ENCODE assay signal across 28 mouse cellular contexts in genomic region chr2:44192058-44192457, GRCm38 (mm10).
DNase-seq lines count a peak whose midpoint lies in the region; ATAC-seq and TF ChIP-seq lines count a peak whose summit lies in the region.
"Had no signal": no experiment of that assay in that cellular context is flagged by ENCODE, and none has a peak within 500 bp of the region (broad histone marks: within the 10 kb centered on the region; RNA-seq: fewer than 3 reads in every experiment).

No protein-coding gene starts in this region.

- H3K4me1 ChIP-seq in CH12.LX (ENCODE audit: control insufficient read depth in 1 of 2, insufficient read depth in 2 of 2): peaks cover 0 to 7% of the 10 kb centered on the region in 2 experiments; a peak in 1 of 4 replicates
- H3K4me1 ChIP-seq in kidney, embryonic 14.5 days (ENCODE audit: control insufficient read depth, insufficient read depth, low read length): no peaks in the 10 kb centered on the region
- H3K4me1 ChIP-seq: heart, embryonic 12.5 days; limb, embryonic 10.5 days; limb, embryonic 15.5 days; liver, embryonic 13.5 days had no signal

- TF ChIP-seq RAD21 in CH12.LX (IDR thresholded peaks at IDR 0.05; ENCODE audit: low read depth, low read length): no peak

- H3K9ac ChIP-seq in CH12.LX (ENCODE audit: insufficient read depth, low read depth): no peak overlapping the region
- H3K9ac ChIP-seq in kidney, embryonic 14.5 days (ENCODE audit: low read depth, low read length): no peak overlapping the region
- H3K9ac ChIP-seq: heart, embryonic 12.5 days; limb, embryonic 15.5 days; liver, embryonic 13.5 days had no signal

- H3K4me3 ChIP-seq in CH12.LX (replicated peaks in 1 of 3; ENCODE audit: low read depth in 2 of 3, low read length in 2 of 3, poor library complexity in 1 of 3): no peak overlapping the region
- H3K4me3 ChIP-seq in kidney, embryonic 14.5 days (ENCODE audit: low read length): no peak overlapping the region
- H3K4me3 ChIP-seq: heart, embryonic 12.5 days; limb, embryonic 10.5 days; limb, embryonic 15.5 days; liver, embryonic 13.5 days had no signal

- H3K27me3 ChIP-seq in CH12.LX (replicated peaks): no peaks in the 10 kb centered on the region
- no peaks in the 10 kb centered on the region for H3K27me3 ChIP-seq in kidney, embryonic 14.5 days (ENCODE audit: control insufficient read depth, insufficient read depth, low read length)
- H3K27me3 ChIP-seq: heart, embryonic 12.5 days; limb, embryonic 15.5 days; liver, embryonic 13.5 days had no signal

- H3K9me3 ChIP-seq in CH12.LX (replicated peaks; ENCODE audit: low read length): no peaks in the 10 kb centered on the region
- H3K9me3 ChIP-seq in kidney, embryonic 14.5 days (ENCODE audit: control insufficient read depth, low read length): no peaks in the 10 kb centered on the region
- H3K9me3 ChIP-seq: G1E; heart, embryonic 12.5 days; limb, embryonic 10.5 days; limb, embryonic 15.5 days; liver, embryonic 13.5 days had no signal

- dilution Hi-C loops in CH12.LX (cut with MboI; ENCODE audit: extremely low pct_ligation_motif_present, extremely low pct_unique_long_range_greater_than_20kb, low sequenced_read_pairs): no loop called here

- H3K36me3 ChIP-seq in CH12.LX (replicated peaks in 1 of 2; ENCODE audit: control insufficient read depth in 1 of 2, insufficient read depth in 1 of 2, low read length in 1 of 2): no peaks in the 10 kb centered on the region
- H3K36me3 ChIP-seq in kidney, embryonic 14.5 days (ENCODE audit: control insufficient read depth, insufficient read depth, low read length): no peaks in the 10 kb centered on the region
- H3K36me3 ChIP-seq: G1E; heart, embryonic 12.5 days; limb, embryonic 10.5 days; limb, embryonic 15.5 days; liver, embryonic 13.5 days had no signal

- no peaks in the 10 kb centered on the region for H3K79me2 ChIP-seq in CH12.LX (replicated peaks; ENCODE audit: control insufficient read depth, extremely low read depth, insufficient read depth, poor library complexity, severe bottlenecking)

- TF ChIP-seq POLR2A in CH12.LX (IDR thresholded peaks at IDR 0.05; ENCODE audit: low read depth, low read length): no peak

- no peak for TF ChIP-seq CTCF in CH12.LX (conservative IDR thresholded peaks at IDR 0.05 in 1 of 2, IDR thresholded peaks at IDR 0.05 in 1 of 2; ENCODE audit: low read depth in 2 of 2, low read length in 2 of 2)

- in situ Hi-C loops in CH12.LX (cut with MboI; ENCODE audit: low pct_ligation_motif_present, low pct_unique_long_range_greater_than_20kb, low sequenced_read_pairs): no loop called here

- WGBS in kidney, embryonic 14.5 days: 78% methylated on average over 3 of the region's 3 CpGs

- H3K27ac ChIP-seq in CH12.LX (ENCODE audit: insufficient read depth, low read depth): no peak overlapping the region
- H3K27ac ChIP-seq in kidney, embryonic 14.5 days (ENCODE audit: low read depth, low read length): no peak overlapping the region
- H3K27ac ChIP-seq: limb, embryonic 10.5 days; limb, embryonic 15.5 days; liver, embryonic 13.5 days; macrophage had no signal

- peak; percentile 6 to 8 for DNase-seq in heart, adult 9 months (ENCODE audit: low spot score in 2 of 2)
- DNase-seq in heart, postnatal 4 days: no peak
- peak; percentile 24 for DNase-seq in 416B (ENCODE audit: low read depth)
- peak; percentile 44 for DNase-seq in CH12.LX (ENCODE audit: extremely low read depth)
- DNase-seq in frontal cortex, postnatal 14 days (ENCODE audit: low spot score in 2 of 2): no peak
- DNase-seq: cerebellum, adult 2 months; cerebellum, postnatal 25 days; gastrocnemius, postnatal 25 days; kidney, adult 18-20 months; kidney, postnatal 10 days; layer of hippocampus, postnatal 36 days; liver, embryonic 13.5 days; lung, adult 18-20 months; midbrain, embryonic 14.5 days; retina, postnatal 1 day; right cerebral cortex, postnatal 14 days; spleen, adult 18-20 months; thymus, postnatal 25 days had no signal

- TF ChIP-seq EP300 in CH12.LX (IDR thresholded peaks at IDR 0.05; ENCODE audit: low read length): peak; percentile 18; the same call in 1 of the 2 replicates

- H3K4me2 ChIP-seq in CH12.LX (ENCODE audit: insufficient read depth, low read depth, poor library complexity, severe bottlenecking): no peak overlapping the region
- H3K4me2 ChIP-seq in kidney, embryonic 14.5 days (replicated peaks; ENCODE audit: low read depth, low read length): no peak overlapping the region
- H3K4me2 ChIP-seq: heart, embryonic 12.5 days; limb, embryonic 15.5 days; liver, embryonic 13.5 days had no signal

- ATAC-seq in granulocyte monocyte progenitor cell, adult 5-6 weeks (replicated peaks; ENCODE audit: poor library complexity, severe bottlenecking): peak; percentile 55
- ATAC-seq in kidney, embryonic 14.5 days (ENCODE audit: low FRiP score, low TSS enrichment): no peak
- ATAC-seq: forebrain, embryonic 14.5 days; hindbrain, embryonic 16.5 days; Patski had no signal

TF ChIP-seq in CH12.LX, 34 proteins besides CTCF, POLR2A, EP300 and RAD21:
- TF ChIP-seq MEF2A (IDR thresholded peaks at IDR 0.05; ENCODE audit: borderline replicate concordance, low read depth, low read length) (0 out of 2 replicates have a peak, but pooled peaks have one; percentile 21), USF1 (IDR thresholded peaks at IDR 0.05; ENCODE audit: low read depth, low read length) (no peak), MAX (IDR thresholded peaks at IDR 0.05; ENCODE audit: low read length) (no peak), HCFC1 (IDR thresholded peaks at IDR 0.05; ENCODE audit: low read depth, low read length) (no peak)

Comparison
In these comparisons a context has a peak if more than half of its experiments do, and no peak if none do; other contexts are left out.
1. DNase-seq: peak in heart, adult 9 months (2 of 2), 416B (single experiment) and CH12.LX (single experiment); none in heart, postnatal 4 days (single experiment) and frontal cortex, postnatal 14 days (0 of 2).